Mouse (Mus musculus): ENCODE data around the gene Pigyl.
A peak's percentile ranks its signal among the peaks of the same experiment; 100 is the strongest.

Gene Pigyl

DNA sequence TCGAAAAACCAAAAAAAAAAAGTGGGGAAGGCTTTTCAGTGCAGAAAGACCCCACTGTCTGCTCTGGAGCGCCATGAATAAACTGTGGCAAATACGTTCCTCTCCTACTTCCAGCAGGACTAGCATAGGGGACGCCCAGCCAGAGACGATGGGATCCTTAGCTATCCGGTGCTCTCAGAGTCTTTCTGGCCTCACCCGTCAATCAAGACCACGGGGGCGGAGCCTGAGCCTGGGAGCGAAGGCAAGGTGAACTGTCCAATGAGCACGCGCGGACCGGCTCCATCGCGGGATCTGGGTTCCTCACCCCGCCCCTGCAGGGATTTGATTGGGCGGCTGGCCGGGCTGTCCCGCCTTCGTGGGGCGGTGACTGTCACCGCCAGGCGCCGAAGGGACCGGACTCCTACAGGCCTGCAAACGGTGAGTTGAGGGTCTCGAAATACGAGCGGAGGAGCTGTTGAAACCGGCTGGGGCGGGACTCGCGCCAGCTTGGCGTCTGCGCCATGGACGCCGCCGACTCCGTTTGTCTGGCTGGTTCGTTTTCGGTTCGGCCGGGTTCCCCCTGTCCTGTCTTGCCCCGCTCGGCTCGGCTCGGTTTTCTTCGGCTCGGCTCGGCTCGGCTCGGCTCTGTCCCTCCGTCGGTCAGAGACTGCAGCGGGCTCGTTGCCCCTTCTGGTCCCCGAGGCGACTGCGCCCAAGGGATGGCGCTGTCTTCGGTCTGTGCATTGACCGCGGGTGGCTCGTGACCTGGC is at the start of gene Pigyl:
Gene Pigyl, plus strand, starts transcription at position 350 of the 749 bp plus-strand sequence.
- peak; percentile 100 for DNase-seq

DNA sequence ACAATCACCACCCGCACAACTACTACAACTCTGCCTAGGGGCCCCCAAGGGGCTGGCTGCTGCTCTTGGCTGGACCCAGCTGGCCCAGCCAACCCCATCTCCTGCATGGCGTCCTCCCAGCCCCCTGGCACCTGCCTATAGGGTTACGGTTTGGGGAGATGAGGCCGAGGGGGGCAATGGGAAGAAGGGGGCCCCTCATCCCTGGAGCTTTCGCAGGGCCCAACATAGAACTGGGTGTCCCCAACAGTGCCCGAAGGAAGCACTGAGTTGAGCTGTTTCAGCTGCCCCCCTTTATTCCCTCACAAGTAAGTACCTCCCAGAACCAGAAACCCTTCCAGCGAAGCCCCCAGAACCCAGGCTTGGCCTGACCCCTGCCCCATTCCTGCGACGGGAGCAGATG is 48.5 kb upstream of the Pigyl start:
- DNase-seq: no peak

DNA sequence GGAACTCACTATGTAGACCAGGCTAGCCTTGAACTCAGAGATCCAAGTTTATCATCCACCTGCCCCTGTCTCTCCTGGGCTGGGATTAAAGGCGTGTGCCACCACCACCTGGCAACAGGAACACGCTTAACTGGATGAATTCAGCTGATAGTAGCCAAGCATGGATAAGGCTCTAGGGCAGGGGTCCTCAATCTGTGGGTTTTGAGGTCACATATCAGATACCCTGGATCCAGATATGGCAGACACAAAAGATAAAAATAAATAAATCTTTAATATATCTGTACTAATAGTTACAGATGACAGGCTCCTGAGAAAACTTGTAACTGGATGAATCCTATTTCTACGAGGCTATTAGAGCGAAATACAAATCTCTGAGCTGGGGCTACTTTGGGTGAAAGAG is 41.0 kb upstream of the Pigyl start:
- DNase-seq: no peak

DNA sequence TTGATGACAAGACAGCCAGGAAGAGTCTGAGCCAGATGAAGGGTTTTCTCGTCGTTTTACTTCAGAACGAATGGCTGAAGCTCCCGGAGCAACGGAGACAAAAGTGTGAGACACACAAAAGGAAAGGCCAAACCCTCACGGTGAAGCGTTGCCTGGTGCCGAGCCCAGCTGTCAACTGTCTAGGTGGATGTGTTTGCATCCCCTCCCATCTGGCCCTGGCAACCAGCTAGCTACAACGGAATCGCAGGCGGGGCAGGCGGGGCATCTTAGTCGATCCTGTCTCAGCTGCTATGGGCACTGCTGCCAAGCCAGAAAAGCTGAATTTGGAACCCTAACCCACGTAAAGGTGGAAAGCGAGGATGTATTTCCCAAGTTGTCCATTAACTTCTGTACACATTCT is 40.6 kb upstream of the Pigyl start:
- no peak for DNase-seq

DNA sequence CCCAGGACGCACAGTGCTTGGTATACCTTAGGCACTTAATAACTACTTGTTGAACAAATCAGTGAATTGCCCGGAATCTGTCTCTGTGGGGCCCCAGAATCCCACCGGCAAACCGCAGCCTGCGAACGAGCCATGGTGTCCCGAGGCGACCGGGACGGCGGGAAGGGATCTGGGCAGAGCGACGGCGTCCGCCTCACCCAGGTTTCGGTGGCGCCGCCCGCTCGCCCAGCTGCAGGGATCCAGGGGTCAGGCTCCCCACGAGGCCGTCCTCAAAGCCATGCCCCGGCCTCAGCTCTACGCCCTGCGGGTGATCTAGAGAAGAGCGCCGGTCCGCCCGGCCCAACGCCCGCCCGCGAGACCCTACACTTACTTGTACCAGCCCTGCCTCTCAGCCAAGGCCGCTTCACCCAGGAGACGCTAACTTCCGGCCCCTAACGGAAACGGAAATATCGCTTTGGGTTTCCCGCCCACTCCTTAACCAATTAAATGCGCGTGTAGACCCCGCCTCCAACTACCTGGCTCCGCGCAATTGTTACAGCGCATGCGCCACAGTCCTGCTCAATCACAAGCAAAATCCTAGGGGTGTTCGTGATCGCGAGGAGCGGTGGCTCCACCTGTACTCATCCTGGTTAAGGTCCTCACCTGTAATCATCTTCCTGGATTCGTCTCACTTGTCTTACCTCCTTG is 39.8 kb upstream of the Pigyl start, which contains the start of gene Elof1:
Gene Elof1, minus strand, starts transcription at position 433 of the 687 bp plus-strand sequence.
- DNase-seq: peak; percentile 95

DNA sequence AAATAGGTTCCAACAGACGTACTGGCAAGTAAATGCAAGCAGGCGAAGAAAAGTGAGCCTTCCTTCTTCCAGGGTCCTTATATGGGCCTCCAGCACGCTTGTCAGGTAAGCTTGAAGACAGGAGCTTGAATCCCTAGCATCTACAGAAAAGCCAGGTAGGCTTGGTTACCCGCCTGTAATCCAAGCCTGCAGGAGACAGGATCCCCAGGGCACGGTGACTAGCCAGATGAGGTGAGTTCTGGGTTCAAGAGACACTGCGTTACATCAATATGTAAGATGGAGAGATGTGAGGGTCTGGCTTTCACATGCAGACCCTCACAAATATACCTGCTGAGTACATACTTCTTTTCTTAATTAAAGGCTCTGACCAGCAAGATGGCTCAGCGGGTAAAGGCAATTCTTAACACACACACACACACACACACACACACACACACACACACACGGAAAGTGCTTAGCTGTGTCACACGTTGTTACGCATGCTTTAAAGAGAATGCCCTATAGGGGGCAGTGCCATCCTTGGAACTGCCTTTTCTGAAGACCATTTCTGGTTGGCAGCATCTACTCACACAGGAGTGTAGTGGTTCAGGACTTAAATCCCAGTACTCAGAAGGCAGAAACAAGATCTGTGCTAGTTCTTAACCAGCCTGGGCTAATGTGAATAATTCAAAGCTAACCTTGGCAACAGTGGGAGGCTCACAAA is 38.7 kb upstream of the Pigyl start:
- DNase-seq: peak; percentile 63

DNA sequence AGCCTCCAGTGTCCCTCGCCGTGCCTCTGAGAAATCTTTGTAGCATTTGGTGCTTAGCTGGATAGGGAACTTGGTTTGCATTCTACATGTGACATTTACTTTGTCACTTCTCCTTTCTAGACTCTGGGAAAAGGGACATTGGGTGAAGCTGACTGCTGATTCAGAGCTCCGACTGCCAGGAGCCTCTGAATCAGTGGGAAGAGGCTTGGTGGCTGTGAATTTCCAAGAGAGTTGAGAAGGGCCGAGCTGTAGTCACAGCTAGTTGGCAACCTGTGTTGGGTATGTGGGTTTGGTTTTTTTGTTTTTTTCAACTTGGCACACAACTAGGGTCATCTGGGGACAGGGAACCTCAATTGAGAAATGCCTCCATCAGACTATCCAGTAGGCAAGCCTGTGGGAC is 37.1 kb upstream of the Pigyl start:
- DNase-seq: no peak

DNA sequence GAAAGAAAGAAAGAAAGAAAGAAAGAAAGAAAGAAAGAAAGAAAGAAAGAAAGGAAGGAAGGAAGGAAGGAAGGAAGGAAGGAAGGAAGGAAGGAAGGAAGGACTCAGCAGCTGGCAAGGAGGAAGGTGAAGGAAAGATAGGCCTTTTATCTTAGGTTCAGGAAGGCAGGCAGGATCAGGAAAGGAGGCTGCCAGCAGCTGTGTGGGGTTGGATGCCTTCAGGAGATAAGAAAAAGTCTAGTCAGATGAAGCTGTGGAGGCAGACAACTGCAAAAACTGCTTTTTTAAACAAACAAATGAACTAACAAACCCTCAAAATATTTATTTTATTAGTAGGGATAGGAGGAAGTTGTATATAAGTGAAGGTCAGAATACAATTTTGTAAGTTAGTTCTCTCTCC is 35.1 kb upstream of the Pigyl start:
- DNase-seq: no peak

DNA sequence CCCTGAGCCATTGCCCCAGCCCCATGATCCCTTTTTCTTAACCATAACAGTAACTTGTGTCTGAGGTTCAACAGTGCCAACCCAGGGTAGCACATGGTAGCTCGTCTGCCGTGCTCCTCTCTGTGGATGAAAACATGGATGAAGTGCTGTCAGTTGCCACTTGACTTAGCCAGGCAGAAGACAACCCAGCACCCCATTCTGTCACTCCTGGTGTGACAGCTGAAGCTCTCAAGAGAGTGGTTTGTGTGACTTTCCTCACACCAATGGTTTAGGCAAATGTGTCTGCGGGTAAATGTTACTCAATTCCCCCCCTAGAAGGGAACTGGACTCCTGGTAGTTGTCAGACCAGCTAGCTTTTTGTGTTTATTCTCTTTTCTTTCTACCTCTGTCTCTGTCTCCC is 34.6 kb upstream of the Pigyl start:
- DNase-seq: no peak

DNA sequence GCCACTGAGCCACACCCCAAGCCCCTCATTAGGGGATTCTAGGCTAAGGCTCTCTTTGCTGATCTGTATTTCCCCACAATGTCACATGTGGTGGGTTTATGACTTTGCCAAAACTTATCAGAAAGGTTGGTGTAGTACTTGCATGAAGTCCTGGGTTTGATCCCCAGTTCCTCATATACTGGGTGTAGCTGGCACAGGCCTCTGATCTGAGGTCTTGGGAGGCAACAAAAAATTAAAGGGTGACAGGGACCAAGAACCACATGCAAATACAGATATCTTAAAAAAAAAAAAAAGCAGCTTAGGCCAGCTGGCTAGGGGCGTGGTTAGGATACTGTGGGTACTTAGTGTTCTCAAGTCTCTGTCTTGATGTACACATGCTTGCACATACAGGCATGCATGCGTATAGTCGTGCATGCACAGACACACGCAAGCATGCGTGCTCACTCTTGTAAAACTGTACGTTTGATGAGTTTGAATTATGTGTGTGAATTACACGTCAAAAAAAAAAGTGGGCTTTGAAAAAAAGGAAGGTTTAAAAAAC is 33.5 kb upstream of the Pigyl start:
- no peak for DNase-seq

DNA sequence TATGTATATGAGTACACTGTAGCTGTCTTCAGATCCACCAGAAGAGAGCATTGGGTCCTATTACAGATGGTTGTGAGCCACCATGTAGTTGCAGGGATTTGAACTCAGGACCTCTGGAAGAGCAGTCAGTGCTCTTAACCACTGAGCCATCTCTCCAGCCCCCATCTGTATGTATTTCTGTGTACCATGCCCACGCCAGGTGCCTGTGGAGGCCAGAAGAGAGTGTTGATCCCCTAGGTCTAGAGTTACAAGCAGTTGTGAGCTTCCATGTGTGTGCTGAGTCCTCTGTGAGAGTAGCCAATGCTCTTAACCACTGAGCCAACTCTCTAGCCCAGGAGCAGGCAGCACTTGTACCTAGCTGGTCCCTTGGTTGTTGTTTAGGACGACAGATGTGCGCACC is 32.5 kb upstream of the Pigyl start:
- DNase-seq: no peak

DNA sequence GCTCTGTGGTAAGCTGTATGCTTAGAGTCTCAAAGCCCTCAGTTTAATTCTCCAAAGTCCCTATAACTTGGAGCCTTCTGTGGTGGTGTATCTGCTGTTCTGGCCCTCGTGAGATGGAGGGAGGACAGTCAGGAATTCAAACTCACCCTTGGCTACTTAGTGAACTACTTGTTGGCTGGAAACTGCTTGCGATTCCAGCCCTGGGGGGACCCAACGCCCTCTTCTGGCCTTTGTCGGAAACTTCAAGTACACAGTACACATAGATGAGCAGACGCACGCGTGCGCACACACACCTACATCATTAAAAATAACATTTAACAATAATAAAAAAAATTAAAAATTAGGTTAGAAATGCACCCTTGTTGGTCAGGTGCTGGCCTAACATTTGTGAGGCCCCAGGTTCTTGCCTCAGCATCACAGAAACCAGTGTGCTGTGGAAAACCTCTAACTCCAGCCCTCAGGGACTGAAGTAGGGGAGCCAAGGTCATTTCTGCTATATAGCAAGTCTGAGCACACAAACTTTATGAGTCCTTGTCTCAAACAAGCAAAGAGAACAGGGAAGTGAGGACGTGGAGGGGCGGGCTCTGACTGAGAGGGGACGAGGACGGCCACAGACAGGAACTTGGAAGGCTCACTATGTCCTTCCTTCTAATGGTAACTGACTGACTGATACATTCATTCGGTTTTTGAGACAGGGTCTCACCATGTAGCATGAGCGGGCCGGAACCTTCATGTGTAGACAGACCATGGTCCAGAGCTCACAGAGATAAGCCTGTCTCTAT is 31.2 kb upstream of the Pigyl start:
- DNase-seq: no peak

DNA sequence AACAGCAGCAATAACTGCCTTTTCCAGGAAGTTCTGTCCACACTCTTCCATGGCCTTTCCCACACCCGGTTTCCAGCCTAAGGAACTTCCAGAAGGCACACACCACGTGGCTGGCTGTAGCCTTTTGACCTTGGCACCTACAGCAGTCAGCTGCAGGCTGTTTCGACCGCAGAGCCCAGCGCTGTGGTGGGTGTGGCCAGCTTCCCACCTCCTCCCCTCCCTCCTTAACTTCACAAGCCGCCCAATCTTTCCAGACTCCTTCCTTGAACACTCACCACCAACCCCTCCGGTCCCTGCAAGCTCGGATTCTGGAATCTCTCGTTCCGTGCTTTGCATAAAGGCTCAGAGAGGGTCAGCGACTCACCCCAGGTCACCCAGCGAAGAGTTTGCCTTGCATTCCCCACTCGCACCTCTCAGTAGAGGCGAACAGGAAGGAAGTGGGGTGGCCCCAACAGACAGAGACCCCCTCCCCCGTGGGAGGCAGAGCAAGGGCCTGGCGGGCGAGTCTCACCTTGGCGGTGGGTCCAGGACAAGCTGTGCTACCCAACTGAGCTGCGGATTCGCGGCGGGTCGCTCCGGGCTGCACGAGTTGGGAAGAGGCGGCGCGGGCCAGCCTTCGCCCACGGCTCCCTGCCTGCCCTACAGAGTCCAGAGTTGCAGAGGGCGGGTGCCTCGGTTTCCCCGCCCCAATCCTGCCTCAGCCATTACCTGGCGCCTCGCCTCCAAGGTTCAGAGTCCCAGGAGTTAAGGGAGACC is 25.2 kb upstream of the Pigyl start:
- peak; percentile 72 for DNase-seq

DNA sequence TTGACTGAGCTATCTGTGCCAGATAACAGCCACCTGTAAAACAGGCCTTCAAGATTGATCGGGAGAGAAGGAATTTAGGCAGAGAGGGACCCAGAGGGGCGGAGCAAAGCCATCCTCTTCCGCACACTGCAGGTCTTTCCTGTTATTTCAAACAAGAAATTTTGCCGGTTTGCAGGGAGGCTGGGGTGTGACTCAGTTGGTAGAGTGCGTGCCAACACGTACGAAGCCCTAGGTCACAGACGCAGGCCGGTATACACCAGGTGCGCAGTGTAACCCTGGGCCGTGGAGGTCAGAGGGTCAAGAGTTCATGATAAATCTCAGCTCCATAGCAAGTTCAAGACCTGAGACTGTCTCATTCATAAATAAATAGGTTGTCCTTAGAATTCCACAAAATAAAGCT is 24.4 kb upstream of the Pigyl start:
- DNase-seq: no peak

DNA sequence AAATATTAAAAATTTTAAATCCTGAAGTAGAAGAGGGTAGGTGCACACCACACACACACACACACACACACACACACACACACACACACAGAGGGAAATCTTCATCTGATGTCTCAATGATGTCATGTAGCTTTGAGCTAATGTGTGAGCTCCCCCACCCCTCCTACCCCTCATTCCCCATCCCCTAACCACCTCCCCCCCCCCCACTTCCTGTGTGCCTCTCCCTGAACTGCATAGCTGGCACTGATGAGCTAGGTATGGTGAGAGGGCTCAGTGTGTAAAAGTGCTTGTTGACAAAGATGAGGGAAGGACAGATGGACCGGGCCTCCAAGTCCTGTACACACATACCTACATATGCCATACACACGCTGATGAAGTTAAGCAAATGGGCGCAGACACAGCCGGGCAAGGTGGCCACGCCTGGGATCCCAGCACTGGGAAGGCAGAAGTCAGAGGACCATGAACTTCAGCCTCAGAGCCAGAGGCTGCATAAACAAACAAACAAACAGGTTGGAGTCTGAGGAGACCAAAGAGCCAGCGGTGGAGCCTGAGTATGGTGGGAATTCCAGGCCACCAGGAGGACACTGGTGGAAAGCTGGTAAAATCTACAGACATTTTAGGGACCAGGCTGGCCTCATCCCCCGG is 22.3 kb upstream of the Pigyl start:
- no peak for DNase-seq

DNA sequence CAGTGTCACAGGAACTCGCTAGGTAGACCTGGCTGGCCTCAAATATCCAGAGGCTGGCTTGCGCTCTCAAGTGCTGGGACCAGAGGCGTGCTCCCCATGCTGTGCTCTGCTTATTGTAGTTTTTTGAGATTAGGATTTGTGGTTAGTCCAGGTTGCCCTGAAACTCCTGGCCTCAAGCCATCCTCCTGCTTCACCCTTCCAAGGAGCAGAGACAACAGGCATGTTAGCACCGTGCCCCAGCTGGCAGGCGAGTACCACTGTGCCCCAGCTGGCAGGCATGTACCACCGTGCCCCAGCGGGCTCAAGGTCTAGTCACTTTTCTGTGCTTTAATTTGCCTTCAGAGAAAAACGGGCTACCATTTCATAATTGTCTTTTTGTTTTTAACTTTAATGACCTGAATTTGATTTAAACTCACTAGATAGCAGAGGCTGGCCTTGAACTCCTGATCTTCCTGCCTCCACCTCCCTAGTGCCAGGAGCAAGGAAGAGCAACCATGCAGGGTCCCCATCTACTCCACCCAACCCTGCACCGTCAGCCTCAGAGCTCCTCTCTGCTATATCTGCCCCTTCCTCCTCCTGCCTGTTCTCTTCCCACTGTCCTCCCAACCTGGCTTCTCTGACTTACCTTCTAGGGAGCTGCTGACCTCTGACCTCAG is 21.5 kb upstream of the Pigyl start:
- no peak for DNase-seq

DNA sequence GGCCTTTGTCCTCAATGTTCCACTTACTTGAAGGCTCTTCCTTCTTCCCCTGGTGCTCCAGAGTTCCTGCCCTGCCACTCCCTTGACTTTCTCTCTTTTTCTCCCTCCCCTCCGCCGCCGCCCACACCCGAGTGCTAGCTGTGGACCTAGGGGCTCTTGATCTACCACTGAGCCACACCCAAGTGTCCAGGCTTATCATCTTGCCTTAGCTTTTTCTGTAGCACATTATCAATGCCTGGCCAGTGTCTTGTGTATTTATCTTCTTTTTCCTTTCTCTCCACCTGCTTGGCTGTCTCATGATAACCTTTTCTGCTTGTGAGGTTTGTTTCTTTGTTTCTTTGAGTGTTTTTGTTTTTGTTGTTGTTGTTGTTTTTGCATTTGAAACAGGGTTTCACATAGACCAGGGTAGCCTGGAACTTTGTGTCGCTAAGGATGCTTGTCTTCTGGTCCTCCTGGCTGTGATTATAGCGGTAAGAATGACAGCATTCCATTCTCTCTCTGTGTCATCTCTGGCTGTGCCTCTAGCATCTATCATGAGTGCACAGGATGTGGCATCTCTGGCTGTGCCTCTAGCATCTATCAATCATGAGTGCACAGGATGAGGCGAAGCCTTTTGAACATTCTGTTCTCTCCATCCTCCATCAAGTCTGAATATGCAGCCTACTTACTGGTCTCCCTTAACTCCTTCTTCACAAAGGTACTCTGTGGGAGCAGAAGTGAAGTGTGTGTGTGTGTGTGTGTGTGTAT is 20.8 kb upstream of the Pigyl start, which contains the start of gene Acp5:
Gene Acp5, minus strand, starts transcription at position 68 of the 747 bp plus-strand sequence.
- DNase-seq: no peak

DNA sequence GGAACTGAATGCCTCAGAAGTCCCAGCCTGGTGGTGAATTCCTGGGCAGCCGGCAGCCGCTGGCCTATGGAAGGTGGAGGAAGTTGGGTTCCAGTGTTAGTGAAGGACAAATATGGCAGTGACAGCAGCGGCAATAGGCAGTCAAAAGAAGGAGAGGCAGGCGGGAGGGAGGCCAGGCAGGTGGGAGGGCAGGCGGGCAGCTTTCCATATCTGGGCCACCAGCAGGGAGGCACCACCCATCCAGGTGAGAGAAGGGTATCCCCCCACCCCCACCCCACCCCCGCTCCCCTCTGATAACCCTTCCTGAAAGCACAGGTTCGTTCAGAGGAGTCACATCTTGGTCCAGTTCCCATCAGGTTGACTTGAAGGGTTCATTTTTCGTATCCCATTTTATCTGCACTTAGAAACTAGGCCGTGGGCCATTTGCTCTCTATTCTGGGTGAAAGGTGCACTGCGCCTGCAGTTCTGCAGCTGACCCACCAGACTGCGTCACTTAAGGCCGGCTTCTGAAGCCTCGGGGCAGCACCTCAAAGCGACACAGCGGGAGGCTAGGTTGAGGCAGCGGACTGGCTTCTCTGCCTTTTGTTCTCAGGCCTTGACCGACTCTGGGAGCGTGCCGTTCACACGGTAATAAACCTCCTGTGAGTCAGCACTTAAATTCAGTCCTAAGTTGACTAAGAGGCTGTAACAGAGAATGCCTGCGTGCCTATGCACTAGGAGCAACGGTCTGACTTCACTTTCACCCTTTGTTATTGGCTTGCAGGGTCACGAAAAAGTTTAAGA is 19.7 kb upstream of the Pigyl start:
- DNase-seq: peak; percentile 28

DNA sequence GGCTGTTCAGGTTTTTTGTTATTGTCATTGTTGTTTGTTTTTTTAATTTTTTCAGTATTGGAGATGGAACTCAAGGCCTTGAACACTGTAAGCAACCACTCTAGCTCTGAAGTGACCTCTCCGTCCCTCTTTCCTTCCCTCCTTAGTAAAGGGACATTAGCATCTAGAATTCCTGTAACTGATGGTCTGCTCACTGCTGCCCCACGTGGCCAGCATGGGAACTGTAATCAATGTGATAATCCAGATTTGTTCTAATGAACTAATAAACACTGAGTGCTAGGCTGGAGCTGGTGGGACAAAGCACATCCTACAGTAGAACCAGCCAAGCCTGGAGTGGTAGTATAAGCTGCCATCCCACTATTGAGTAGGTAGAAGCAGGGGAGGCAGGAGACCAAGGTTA is 18.2 kb upstream of the Pigyl start:
- peak; percentile 59 for DNase-seq
